Mouse (Mus musculus) lung, adult 2 months (tissue): ENCODE data around the gene Dok5.

Source experiments
- CTCF ChIP-seq: fragments of 200-500 bp; IDR thresholded peaks from 2 replicates; pipeline ENCODE4 v1.5.1; 2011; ENCODE audit warnings: mild to moderate bottlenecking, low read length, control low read depth; ENCODE audit not compliant: insufficient read depth
- POLR2A ChIP-seq: fragments of 200-500 bp; IDR thresholded peaks from 2 replicates; pipeline ENCODE4 v1.6.1; 2011; ENCODE audit warnings: low read depth, mild to moderate bottlenecking, control low read depth, low read length, borderline replicate concordance; ENCODE audit errors: extremely low read depth

- TF ChIP-seq POLR2A: no peak
- peak; percentile 53 for TF ChIP-seq CTCF
Observed at GRCm38 (mm10) chr2:170873382-170873781, 141.8 kb downstream of the Dok5 start.
